Mouse (Mus musculus) kidney, embryonic 14.5 days (tissue): ENCODE results near the gene Magel2. TPM values are rescaled to one million over a fixed set of nuclear protein-coding genes. Genes with fewer than 3 reads are reported as not detected.

Source experiments
- polyA plus RNA-seq: library from polyadenylated mRNA; unstranded; fragments of >200 nt; fragmentation: Nextera tagmentation; extraction: Ambion mirVana; gene quantifications from 2 replicates; pipeline ENCODE4 v1.2.1, GENCODE M21; 2014

The Magel2 gene
- polyA plus RNA-seq, 1 experiment from 2014 or later: 0.84 TPM

Other genes starting within 250 kb of the Magel2 start
- gene Ndn, start 30.4 kb upstream of the Magel2 start, polyA plus RNA-seq: 75.1 and 78.4 TPM in 2 replicates
- 5.4 TPM in 2 replicates for gene Mkrn3, start 43.1 kb downstream of the Magel2 start, polyA plus RNA-seq
- gene Peg12, start 87.5 kb downstream of the Magel2 start, polyA plus RNA-seq: 25.9 and 31.4 TPM in 2 replicates